Mouse (Mus musculus) hindbrain, embryonic 11.5 days (tissue): ENCODE results near the gene Cox4i2. TPM values are rescaled to one million over a fixed set of nuclear protein-coding genes. Genes with fewer than 3 reads are reported as not detected.

Experiments used
- ATAC-seq: fragments of 200-750 bp; cut with Nextera tagmentation; 2 replicates; pipeline ENCODE4 v1.8.0; 2017; ENCODE audit warnings: mild to moderate bottlenecking, moderate TSS enrichment, moderate library complexity; ENCODE audit not compliant: low FRiP score
- DNase-seq: peaks from one replicate; pipeline ENCODE4 v3.0.0-alpha.2; 2015; ENCODE audit warnings: low spot score
- H3K27ac ChIP-seq: fragments of 300-500 bp; sonication (generic); 2 replicates; pipeline ENCODE4 v1.5.1; 2014; ENCODE audit warnings: mild to moderate bottlenecking, low read depth, low read length
- H3K27me3 ChIP-seq: fragments of 300-500 bp; sonication (generic); 2 replicates; pipeline ENCODE4 v1.6.1; 2014; ENCODE audit warnings: mild to moderate bottlenecking, low read length, moderate library complexity, mixed read lengths; ENCODE audit not compliant: control insufficient read depth, insufficient read depth
- H3K36me3 ChIP-seq: fragments of 300-500 bp; sonication (generic); 2 replicates; pipeline ENCODE4 v1.6.1; 2014; ENCODE audit warnings: mild to moderate bottlenecking, low read length, moderate library complexity, mixed read lengths; ENCODE audit not compliant: control insufficient read depth, insufficient read depth
- H3K4me1 ChIP-seq: fragments of 300-500 bp; sonication (generic); replicated peaks from 2 replicates; pipeline ENCODE4 v1.6.1; 2014; ENCODE audit warnings: low read length, mixed read lengths; ENCODE audit not compliant: control insufficient read depth, insufficient read depth
- H3K4me2 ChIP-seq: fragments of 300-500 bp; sonication (generic); replicated peaks from 2 replicates; pipeline ENCODE4 v1.6.1; 2014; ENCODE audit warnings: mild to moderate bottlenecking, low read depth, low read length
- H3K4me3 ChIP-seq: fragments of 300-500 bp; sonication (generic); 2 replicates; pipeline ENCODE4 v1.5.1; 2014; ENCODE audit warnings: low read depth, low read length
- H3K9ac ChIP-seq: fragments of 300-500 bp; sonication (generic); 2 replicates; pipeline ENCODE4 v1.6.1; 2014; ENCODE audit warnings: low read depth, low read length
- H3K9me3 ChIP-seq: fragments of 300-500 bp; sonication (generic); 2 replicates; pipeline ENCODE4 v1.6.1; 2016; ENCODE audit warnings: low read length; ENCODE audit not compliant: control insufficient read depth
- WGBS: fragments of 180-500 bp; shearing (Covaris S2); extraction: QIAGEN DNeasy Blood & Tissue Kit; methylation state at CpG from one replicate; pipeline ENCODE4 v1.1.7; 2014; 5-methylcytosine and 5-hydroxymethylcytosine counted together
- polyA plus RNA-seq: library from polyadenylated mRNA; unstranded; fragments of >200 nt; fragmentation: Nextera tagmentation; extraction: Ambion mirVana; gene quantifications from 2 replicates; pipeline ENCODE4 v1.2.1, GENCODE M21; 2014

Cox4i2 gene
- polyA plus RNA-seq, 1 experiment from 2014 or later, result 4.4 TPM

DNA sequence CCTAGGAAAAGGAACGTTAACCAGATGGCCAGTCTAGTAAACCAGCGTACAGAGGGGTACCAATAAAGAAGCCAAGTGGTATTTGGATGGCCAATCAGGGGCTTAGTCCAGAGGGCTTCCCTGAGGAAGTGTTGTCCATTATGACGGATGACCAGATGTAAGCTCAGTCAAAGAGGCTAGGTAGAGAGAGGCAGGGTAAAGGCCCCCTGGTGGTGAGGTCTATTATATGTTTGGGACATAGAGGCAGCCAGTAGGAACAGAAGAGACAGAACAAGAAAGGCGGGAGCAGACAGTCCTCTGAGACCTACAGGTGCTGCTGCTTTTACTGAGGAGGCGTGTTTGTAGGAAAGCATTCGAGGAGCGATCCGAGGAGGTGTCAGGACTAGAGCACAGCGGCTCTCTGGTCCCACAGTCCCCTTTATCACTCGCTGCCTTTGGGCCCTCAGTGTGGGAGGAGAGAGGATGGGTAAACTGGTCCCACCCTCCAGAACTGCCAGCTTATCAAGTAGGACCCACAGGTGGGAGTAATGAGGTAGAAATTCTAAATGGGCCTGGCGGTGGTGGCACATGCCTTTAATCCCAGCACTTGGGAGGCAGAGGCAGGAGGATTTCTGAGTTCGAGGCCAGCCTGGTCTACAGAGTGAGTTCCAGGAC lies 13.8 kb downstream of the Cox4i2 start:
- Histone ChIP-seq H3K27me3 (no peaks in the 10 kb centered on the region), H3K36me3 (no peaks in the 10 kb centered on the region), H3K4me2 (no peak overlapping the region), H3K4me1 (no peaks in the 10 kb centered on the region; the same call in 1 of the 2 replicates), H3K27ac (no peak overlapping the region), H3K4me3 (no peak overlapping the region), H3K9me3 (no peaks in the 10 kb centered on the region), H3K9ac (no peak overlapping the region)
- ATAC-seq (peak; percentile 10; the same call in 1 of the 2 replicates), DNase-seq (peak; percentile 68)
- WGBS, result 64% methylated on average over 12 of the region's 12 CpGs

- Histone ChIP-seq H3K4me2 (no peak overlapping the region), H3K27me3 (no peaks in the 10 kb centered on the region), H3K27ac (no peak overlapping the region), H3K9ac (no peak overlapping the region), H3K36me3 (no peaks in the 10 kb centered on the region), H3K4me3 (no peak overlapping the region), H3K9me3 (no peaks in the 10 kb centered on the region), H3K4me1 (no peaks in the 10 kb centered on the region; the same call in 1 of the 2 replicates)
- no peak for DNase-seq
- WGBS, result 85% methylated on average over 7 of the region's 7 CpGs
- no peak for ATAC-seq
These were observed 15.7 kb downstream of the Cox4i2 start for GRCm38 (mm10) chr2:152769677-152770076.

GRCm38 (mm10) chr2:152771571-152771970 lies 17.6 kb downstream of the Cox4i2 start:
- no peak overlapping the region for H3K9ac ChIP-seq
- DNase-seq (no peak), ATAC-seq (no peak)
- no peaks in the 10 kb centered on the region for H3K27me3 ChIP-seq
- no peaks in the 10 kb centered on the region for H3K9me3 ChIP-seq
- H3K4me3 ChIP-seq, result no peak overlapping the region
- H3K36me3 ChIP-seq, result no peaks in the 10 kb centered on the region
- H3K27ac ChIP-seq, result no peak overlapping the region
- H3K4me1 ChIP-seq, result no peaks in the 10 kb centered on the region
- 91% methylated on average over 9 of the region's 9 CpGs for WGBS
- no peak overlapping the region for H3K4me2 ChIP-seq

- no peak for ATAC-seq
- Histone ChIP-seq H3K36me3 (no peaks in the 10 kb centered on the region), H3K4me3 (no peak overlapping the region), H3K4me1 (no peaks in the 10 kb centered on the region), H3K27ac (no peak overlapping the region), H3K9me3 (no peaks in the 10 kb centered on the region), H3K4me2 (no peak overlapping the region), H3K9ac (no peak overlapping the region), H3K27me3 (no peaks in the 10 kb centered on the region)
- no peak for DNase-seq
- 40% methylated on average over 1 of the region's 1 CpGs for WGBS
These were observed 18.3 kb downstream of the Cox4i2 start for GRCm38 (mm10) chr2:152772231-152772630.

DNA sequence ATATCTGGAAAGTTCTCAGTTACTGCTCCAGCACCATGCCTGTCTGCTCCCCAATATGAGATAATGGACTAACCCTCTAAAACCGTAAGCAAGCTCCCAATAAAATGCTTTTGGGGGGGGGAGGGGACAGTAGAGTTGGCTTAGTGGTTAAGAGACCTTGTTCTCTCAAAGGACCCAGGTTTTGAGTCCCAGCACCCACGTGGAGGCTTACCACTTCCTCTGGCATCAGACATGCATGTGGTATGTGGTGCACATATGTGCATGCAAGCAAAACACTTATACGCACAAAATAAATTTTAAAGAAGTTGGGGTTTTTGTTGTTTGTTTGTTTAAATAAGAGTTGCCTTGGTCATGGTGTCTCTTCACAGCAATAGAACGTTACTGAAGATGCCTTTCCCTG lies 21.4 kb downstream of the Cox4i2 start:
- Histone ChIP-seq H3K9me3 (no peaks in the 10 kb centered on the region), H3K9ac (no peak overlapping the region), H3K4me3 (no peak overlapping the region), H3K4me2 (no peak overlapping the region), H3K27ac (no peak overlapping the region), H3K4me1 (no peaks in the 10 kb centered on the region), H3K36me3 (no peaks in the 10 kb centered on the region), H3K27me3 (no peaks in the 10 kb centered on the region)
- ATAC-seq (no peak), DNase-seq (no peak)
- 87% methylated on average over 4 of the region's 4 CpGs for WGBS

DNA sequence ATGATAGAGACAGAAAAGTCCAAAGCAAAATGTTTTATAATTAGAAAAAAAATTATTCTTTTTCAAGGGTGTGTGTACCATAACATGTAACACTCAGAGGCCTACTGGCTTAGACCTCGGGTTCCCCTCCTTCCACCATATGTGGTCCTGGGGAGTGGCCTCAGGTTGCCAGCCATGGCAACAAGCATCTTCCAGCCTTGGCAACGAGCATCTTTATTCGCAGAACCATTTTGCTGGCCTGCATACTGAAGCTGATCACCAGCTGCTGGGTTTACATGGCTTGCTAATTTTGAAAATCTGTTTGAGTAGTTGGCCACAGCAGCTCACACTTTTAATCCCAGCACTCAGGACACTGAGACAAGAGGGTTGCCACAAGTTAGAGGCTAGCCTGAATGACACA lies 22.0 kb downstream of the Cox4i2 start:
- Histone ChIP-seq H3K4me2 (no peak overlapping the region), H3K4me1 (no peaks in the 10 kb centered on the region), H3K27ac (no peak overlapping the region), H3K9ac (no peak overlapping the region), H3K36me3 (no peaks in the 10 kb centered on the region), H3K27me3 (no peaks in the 10 kb centered on the region), H3K9me3 (no peaks in the 10 kb centered on the region), H3K4me3 (no peak overlapping the region)
- ATAC-seq (no peak), DNase-seq (no peak)
- 87% methylated on average over 3 of the region's 3 CpGs for WGBS

DNA sequence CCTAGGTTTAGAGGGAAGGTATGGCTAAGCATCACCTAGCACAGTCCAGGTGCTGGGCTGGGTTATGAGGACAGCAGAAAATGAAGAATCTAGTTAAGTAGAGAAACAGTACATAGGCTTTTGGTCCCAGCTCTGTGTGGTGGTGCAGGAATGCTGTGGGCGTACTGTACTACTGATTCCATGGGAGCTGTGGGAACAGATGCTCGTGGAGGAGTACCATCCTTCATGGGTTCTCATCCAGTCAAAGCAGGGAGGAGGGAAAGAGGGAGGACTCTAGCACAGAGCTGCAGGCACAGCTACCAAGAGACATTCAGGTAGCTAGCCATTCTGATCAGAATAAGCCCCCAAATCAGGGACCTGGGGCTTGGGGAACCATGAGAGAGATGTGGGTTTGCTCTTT lies 22.5 kb downstream of the Cox4i2 start:
- ATAC-seq, result no peak
- no peaks in the 10 kb centered on the region for H3K9me3 ChIP-seq
- no peaks in the 10 kb centered on the region for H3K27me3 ChIP-seq
- H3K4me1 ChIP-seq, result no peaks in the 10 kb centered on the region
- no peak for DNase-seq
- H3K4me3 ChIP-seq, result no peak overlapping the region
- H3K36me3 ChIP-seq, result no peaks in the 10 kb centered on the region
- H3K27ac ChIP-seq, result no peak overlapping the region
- WGBS, result 98% methylated on average over 2 of the region's 2 CpGs
- no peak overlapping the region for H3K4me2 ChIP-seq
- H3K9ac ChIP-seq, result no peak overlapping the region

- WGBS, result 94% methylated on average over 3 of the region's 3 CpGs
- Histone ChIP-seq H3K27me3 (no peaks in the 10 kb centered on the region), H3K27ac (no peak overlapping the region), H3K4me2 (no peak overlapping the region), H3K4me3 (no peak overlapping the region), H3K9ac (no peak overlapping the region), H3K4me1 (no peaks in the 10 kb centered on the region), H3K9me3 (no peaks in the 10 kb centered on the region), H3K36me3 (no peaks in the 10 kb centered on the region)
- ATAC-seq (no peak), DNase-seq (no peak)
These were observed 23.1 kb downstream of the Cox4i2 start for GRCm38 (mm10) chr2:152777081-152777480.

GRCm38 (mm10) chr2:152780466-152780865 lies 26.5 kb downstream of the Cox4i2 start:
- Histone ChIP-seq H3K4me3 (no peak overlapping the region), H3K9ac (no peak overlapping the region), H3K4me1 (no peaks in the 10 kb centered on the region), H3K36me3 (no peaks in the 10 kb centered on the region), H3K27ac (no peak overlapping the region), H3K4me2 (no peak overlapping the region), H3K27me3 (no peaks in the 10 kb centered on the region), H3K9me3 (no peaks in the 10 kb centered on the region)
- 100% methylated on average over 2 of the region's 2 CpGs for WGBS
- DNase-seq, result no peak
- ATAC-seq, result no peak
